Mouse (Mus musculus) hindbrain, embryonic 13.5 days (tissue): Measurements from ENCODE around the gene Gm21972. TPM values are rescaled to one million over a fixed set of nuclear protein-coding genes. Genes with fewer than 3 reads are reported as not detected.

ENCODE experiments used
- ATAC-seq: fragments of 200-750 bp; cut with Nextera tagmentation; 2 replicates; pipeline ENCODE4 v1.8.0; 2017; ENCODE audit warnings: moderate TSS enrichment; ENCODE audit not compliant: low FRiP score
- H3K27ac ChIP-seq: fragments of 300-500 bp; sonication (generic); 2 replicates; pipeline ENCODE4 v1.5.1; 2015; ENCODE audit warnings: inconsistent platforms, mild to moderate bottlenecking, moderate library complexity
- H3K27me3 ChIP-seq: fragments of 300-500 bp; sonication (generic); 2 replicates; pipeline ENCODE4 v1.6.1; 2015; ENCODE audit warnings: mild to moderate bottlenecking, inconsistent platforms
- H3K36me3 ChIP-seq: fragments of 300-500 bp; sonication (generic); 2 replicates; pipeline ENCODE4 v1.6.1; 2015; ENCODE audit warnings: mild to moderate bottlenecking, inconsistent platforms
- H3K4me1 ChIP-seq: fragments of 300-500 bp; sonication (generic); replicated peaks from 2 replicates; pipeline ENCODE4 v1.6.1; 2015; ENCODE audit warnings: inconsistent platforms
- H3K4me2 ChIP-seq: fragments of 300-500 bp; sonication (generic); 2 replicates; pipeline ENCODE4 v1.6.1; 2015; ENCODE audit warnings: inconsistent platforms, mild to moderate bottlenecking, moderate library complexity
- H3K4me3 ChIP-seq: fragments of 300-500 bp; sonication (generic); 2 replicates; pipeline ENCODE4 v1.5.1; 2015; ENCODE audit warnings: mild to moderate bottlenecking, inconsistent platforms
- H3K9ac ChIP-seq: fragments of 300-500 bp; sonication (generic); 2 replicates; pipeline ENCODE4 v1.6.1; 2015; ENCODE audit warnings: mild to moderate bottlenecking, inconsistent platforms
- H3K9me3 ChIP-seq: fragments of 300-500 bp; sonication (generic); 2 replicates; pipeline ENCODE4 v1.6.1; 2016; ENCODE audit warnings: inconsistent platforms
- WGBS: fragments of 180-500 bp; shearing (Covaris S2); methylation state at CpG from one replicate; pipeline ENCODE4 v1.1.7; 2015; 5-methylcytosine and 5-hydroxymethylcytosine counted together
- polyA plus RNA-seq: library from polyadenylated mRNA; unstranded; fragments of >200 nt; fragmentation: Nextera tagmentation; extraction: Ambion mirVana; gene quantifications from 2 replicates; pipeline ENCODE4 v1.2.1, GENCODE M21; 2015

Gm21972 gene
- 0.48 and 0.60 TPM in 2 replicates for polyA plus RNA-seq

GRCm38 (mm10) chr1:86133337-86133736, at the start of gene Gm21972:
Gm21972 (plus strand) TSS chr1:86133637.
- no peaks in the 10 kb centered on the region for H3K4me1 ChIP-seq
- no peak for ATAC-seq
- no peak within 1 kb of the TSS for H3K27ac ChIP-seq
- no peaks in the 10 kb centered on the region for H3K27me3 ChIP-seq
- 96% methylated on average over 4 of the region's 4 CpGs for WGBS
- no peaks in the 10 kb centered on the region for H3K9me3 ChIP-seq
- H3K4me3 ChIP-seq: no peak within 1 kb of the TSS
- H3K36me3 ChIP-seq: peaks cover 84% of the 10 kb centered on the region
- no peak within 1 kb of the TSS for H3K9ac ChIP-seq
- H3K4me2 ChIP-seq: no peak within 1 kb of the TSS

DNA sequence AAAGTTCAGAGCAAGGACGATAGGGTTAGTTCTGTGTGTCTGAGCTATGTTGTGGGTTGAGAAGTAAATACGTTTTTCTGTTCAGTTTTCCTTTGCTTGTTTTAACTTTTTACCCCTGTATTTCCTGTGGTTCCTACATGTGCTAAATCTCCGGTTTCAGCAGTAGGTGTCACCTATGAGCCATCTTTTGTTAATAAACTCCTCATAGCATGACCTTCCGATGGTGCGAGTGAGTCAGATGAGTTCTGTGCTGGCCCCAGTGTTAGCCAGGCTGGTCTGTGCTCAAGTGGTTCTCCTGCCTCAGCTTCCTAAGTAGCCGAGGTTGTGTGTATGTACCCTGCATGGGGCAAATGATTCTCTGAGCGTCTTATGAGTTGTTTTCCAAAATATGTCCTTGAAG, 39.0 kb upstream of the Gm21972 start:
- Histone ChIP-seq H3K4me2 (no peak overlapping the region), H3K36me3 (peaks cover 68% of the 10 kb centered on the region), H3K27me3 (no peaks in the 10 kb centered on the region), H3K27ac (no peak overlapping the region), H3K4me3 (no peak overlapping the region), H3K9ac (no peak overlapping the region), H3K9me3 (no peaks in the 10 kb centered on the region), H3K4me1 (no peaks in the 10 kb centered on the region)
- 94% methylated on average over 7 of the region's 7 CpGs for WGBS
- ATAC-seq: no peak

- ATAC-seq: no peak
Measured at GRCm38 (mm10) chr1:86105054-86105453, 28.4 kb upstream of the Gm21972 start.

GRCm38 (mm10) chr1:86111779-86112178, 21.7 kb upstream of the Gm21972 start, which contains the start of gene Htr2b:
Htr2b (minus strand) TSS chr1:86111970.
- H3K9ac ChIP-seq: no peak within 1 kb of the TSS
- no peak within 1 kb of the TSS for H3K27ac ChIP-seq
- H3K4me1 ChIP-seq: no peaks in the 10 kb centered on the region
- H3K27me3 ChIP-seq: no peaks in the 10 kb centered on the region
- WGBS: 62% methylated on average over 6 of the region's 6 CpGs
- H3K36me3 ChIP-seq: peaks cover 14% of the 10 kb centered on the region
- no peak within 1 kb of the TSS for H3K4me2 ChIP-seq
- ATAC-seq: no peak
- no peak within 1 kb of the TSS for H3K4me3 ChIP-seq
- H3K9me3 ChIP-seq: no peaks in the 10 kb centered on the region

More at GRCm38 (mm10) chr1:86105054-86105453, 28.4 kb upstream of the Gm21972 start:
- H3K27me3 ChIP-seq: no peaks in the 10 kb centered on the region
- WGBS: 94% methylated on average over 1 of the region's 1 CpGs
- no peak overlapping the region for H3K4me3 ChIP-seq
- H3K36me3 ChIP-seq: peaks cover 22% of the 10 kb centered on the region
- H3K4me1 ChIP-seq: no peaks in the 10 kb centered on the region
- no peaks in the 10 kb centered on the region for H3K9me3 ChIP-seq
- no peak overlapping the region for H3K4me2 ChIP-seq
- no peak overlapping the region for H3K9ac ChIP-seq
- H3K27ac ChIP-seq: no peak overlapping the region

DNA sequence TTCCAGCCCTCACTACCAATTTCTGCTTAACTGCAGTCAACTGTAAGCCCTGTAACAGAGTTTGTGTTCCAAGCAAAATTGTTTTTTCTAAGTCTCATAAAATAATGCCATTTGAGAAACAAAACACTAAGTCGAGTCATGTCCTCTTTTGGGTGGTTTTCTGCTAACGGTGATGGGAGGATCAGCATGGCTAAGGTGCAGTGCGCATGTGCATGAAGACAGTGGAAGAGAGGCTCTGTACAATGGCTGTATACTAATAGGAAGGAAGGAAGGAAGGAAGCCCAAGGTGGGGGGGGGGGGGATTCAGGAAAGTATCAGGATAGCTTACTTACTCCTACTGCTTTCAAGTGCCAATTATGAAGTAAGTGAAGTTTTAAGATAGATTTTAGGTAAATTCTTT, 19.3 kb upstream of the Gm21972 start:
- Histone ChIP-seq H3K4me1 (no peaks in the 10 kb centered on the region), H3K9ac (no peak overlapping the region), H3K9me3 (no peaks in the 10 kb centered on the region), H3K4me3 (no peak overlapping the region), H3K36me3 (peaks cover 29% of the 10 kb centered on the region), H3K27me3 (no peaks in the 10 kb centered on the region), H3K27ac (no peak overlapping the region), H3K4me2 (no peak overlapping the region)
- no peak for ATAC-seq
- WGBS: 91% methylated on average over 3 of the region's 3 CpGs

- peaks cover 56% of the 10 kb centered on the region for H3K36me3 ChIP-seq
- 93% methylated on average over 4 of the region's 4 CpGs for WGBS
Measured at GRCm38 (mm10) chr1:86119549-86119948, 13.9 kb upstream of the Gm21972 start.

GRCm38 (mm10) chr1:86126036-86126435, 7.4 kb upstream of the Gm21972 start:
- Histone ChIP-seq H3K4me3 (no peak overlapping the region), H3K4me2 (no peak overlapping the region), H3K36me3 (peaks cover 75% of the 10 kb centered on the region), H3K9me3 (no peaks in the 10 kb centered on the region), H3K27ac (no peak overlapping the region), H3K27me3 (no peaks in the 10 kb centered on the region), H3K9ac (no peak overlapping the region), H3K4me1 (no peaks in the 10 kb centered on the region)
- WGBS: 90% methylated on average over 2 of the region's 2 CpGs
- ATAC-seq: no peak

More at GRCm38 (mm10) chr1:86119549-86119948, 13.9 kb upstream of the Gm21972 start:
- Histone ChIP-seq H3K27ac (no peak overlapping the region), H3K4me3 (no peak overlapping the region), H3K9me3 (no peaks in the 10 kb centered on the region), H3K9ac (no peak overlapping the region), H3K27me3 (no peaks in the 10 kb centered on the region), H3K4me1 (no peaks in the 10 kb centered on the region), H3K4me2 (no peak overlapping the region)
- no peak for ATAC-seq

DNA sequence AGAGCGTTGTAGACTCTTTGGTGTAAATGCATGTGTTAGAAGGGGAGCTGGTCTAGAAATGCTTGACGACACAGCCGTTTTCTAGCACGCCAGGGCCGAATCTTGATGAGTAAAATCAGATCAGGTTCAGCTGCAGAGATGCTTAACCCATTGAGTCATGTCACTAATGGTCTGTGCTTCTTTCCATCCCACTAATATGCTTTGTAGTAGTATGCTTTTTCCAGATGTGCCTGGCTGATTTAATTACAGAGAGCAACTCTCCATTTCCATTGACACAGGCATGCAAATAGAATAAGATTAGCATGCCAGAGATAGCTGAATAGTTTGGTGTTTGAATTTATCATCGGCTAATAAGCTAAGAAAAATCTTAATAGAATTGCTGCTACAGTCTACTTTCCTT, 1.9 kb downstream of the Gm21972 start:
- H3K27ac ChIP-seq: no peak overlapping the region
- peaks cover 86% of the 10 kb centered on the region for H3K36me3 ChIP-seq
- ATAC-seq: no peak
- no peaks in the 10 kb centered on the region for H3K4me1 ChIP-seq
- no peak overlapping the region for H3K4me2 ChIP-seq
- H3K27me3 ChIP-seq: no peaks in the 10 kb centered on the region
- no peak overlapping the region for H3K9ac ChIP-seq
- WGBS: 85% methylated on average over 6 of the region's 6 CpGs
- no peaks in the 10 kb centered on the region for H3K9me3 ChIP-seq
- no peak overlapping the region for H3K4me3 ChIP-seq

GRCm38 (mm10) chr1:86141081-86141480, 7.6 kb downstream of the Gm21972 start:
- Histone ChIP-seq H3K9me3 (no peaks in the 10 kb centered on the region), H3K4me2 (no peak overlapping the region), H3K4me1 (no peaks in the 10 kb centered on the region), H3K36me3 (peaks cover 71% of the 10 kb centered on the region), H3K9ac (no peak overlapping the region), H3K27me3 (no peaks in the 10 kb centered on the region), H3K27ac (no peak overlapping the region), H3K4me3 (no peak overlapping the region)
- WGBS: 90% methylated on average over 3 of the region's 3 CpGs
- no peak for ATAC-seq

GRCm38 (mm10) chr1:86143165-86143564, 9.7 kb downstream of the Gm21972 start:
- peaks cover 52% of the 10 kb centered on the region for H3K36me3 ChIP-seq
- H3K4me1 ChIP-seq: no peaks in the 10 kb centered on the region
- H3K4me3 ChIP-seq: no peak overlapping the region
- no peak overlapping the region for H3K4me2 ChIP-seq
- no peak for ATAC-seq
- no peaks in the 10 kb centered on the region for H3K9me3 ChIP-seq
- H3K9ac ChIP-seq: 0 out of 2 replicates have a peak overlapping the region, but pooled peaks have one; percentile 5
- no peaks in the 10 kb centered on the region for H3K27me3 ChIP-seq
- H3K27ac ChIP-seq: no peak overlapping the region
- 91% methylated on average over 4 of the region's 4 CpGs for WGBS

DNA sequence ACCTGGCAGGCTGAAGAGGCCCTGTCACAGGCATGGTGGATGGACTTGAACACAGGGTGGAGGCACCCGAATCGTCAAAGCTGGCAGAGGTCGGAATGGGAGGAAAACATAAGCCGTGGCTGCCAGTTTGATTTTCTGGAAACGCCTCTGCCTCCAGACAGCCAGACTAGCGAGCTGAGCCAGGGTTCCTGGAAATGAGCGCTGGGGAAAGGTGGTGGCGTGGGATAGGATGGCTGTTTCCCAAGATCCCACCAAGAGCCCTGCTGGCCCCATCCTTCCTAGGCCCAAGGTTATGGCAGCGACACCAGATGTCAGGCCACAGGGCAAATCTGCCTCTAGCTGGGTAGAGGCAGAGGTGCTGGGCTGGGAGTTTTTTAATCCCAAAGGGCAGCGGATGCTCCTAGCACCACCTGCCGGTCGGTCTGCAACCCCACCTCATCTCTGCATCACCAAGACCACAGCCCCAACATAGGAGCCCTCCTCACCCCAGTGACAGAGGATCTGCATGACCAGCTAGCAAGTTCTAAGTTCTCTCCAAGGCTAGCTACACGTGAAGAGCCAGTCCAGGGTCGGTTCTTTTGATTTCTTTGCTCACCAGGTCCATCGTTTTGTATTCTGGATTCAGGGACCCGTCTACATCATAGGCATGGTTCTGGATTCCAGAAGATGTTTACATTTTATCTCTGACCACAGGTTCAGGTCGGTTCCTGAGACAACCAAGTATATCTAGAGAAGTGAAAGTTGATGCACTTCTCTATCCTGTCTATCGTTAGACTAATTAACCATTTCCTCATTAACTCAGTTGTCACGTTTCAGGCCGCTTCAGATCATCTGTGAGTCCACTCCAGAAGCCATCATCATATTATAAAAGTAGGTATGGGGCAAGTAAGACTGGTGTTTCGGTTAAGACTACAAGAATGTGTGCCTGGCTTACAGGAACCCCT, 10.8 kb downstream of the Gm21972 start:
- H3K36me3 ChIP-seq: peaks cover 41% of the 10 kb centered on the region
- H3K27me3 ChIP-seq: no peaks in the 10 kb centered on the region
- H3K9ac ChIP-seq: no peak overlapping the region
- H3K9me3 ChIP-seq: no peaks in the 10 kb centered on the region
- H3K4me2 ChIP-seq: no peak overlapping the region
- WGBS: 84% methylated on average over 21 of the region's 21 CpGs
- no peak overlapping the region for H3K4me3 ChIP-seq
- H3K4me1 ChIP-seq: no peaks in the 10 kb centered on the region
- no peak for ATAC-seq
- no peak overlapping the region for H3K27ac ChIP-seq

GRCm38 (mm10) chr1:86146293-86146692, 12.9 kb downstream of the Gm21972 start:
- Histone ChIP-seq H3K36me3 (peaks cover 24% of the 10 kb centered on the region), H3K27me3 (no peaks in the 10 kb centered on the region), H3K9me3 (no peaks in the 10 kb centered on the region), H3K4me3 (no peak overlapping the region), H3K9ac (no peak overlapping the region), H3K4me2 (no peak overlapping the region), H3K4me1 (no peaks in the 10 kb centered on the region), H3K27ac (no peak overlapping the region)
- WGBS: 89% methylated on average over 5 of the region's 5 CpGs
- no peak for ATAC-seq

- WGBS: 87% methylated on average over 5 of the region's 5 CpGs
- Histone ChIP-seq H3K4me2 (no peak overlapping the region), H3K9ac (no peak overlapping the region), H3K36me3 (peaks cover 16% of the 10 kb centered on the region), H3K9me3 (no peaks in the 10 kb centered on the region), H3K4me3 (no peak overlapping the region), H3K4me1 (no peaks in the 10 kb centered on the region), H3K27ac (no peak overlapping the region), H3K27me3 (no peaks in the 10 kb centered on the region)
- no peak for ATAC-seq
Measured at GRCm38 (mm10) chr1:86147557-86147956, 14.1 kb downstream of the Gm21972 start.
